Mouse (Mus musculus) intestine, embryonic 15.5 days (tissue): ENCODE results near the gene Cdkl1. TPM values are rescaled to one million over a fixed set of nuclear protein-coding genes. Genes with fewer than 3 reads are reported as not detected.

Source experiments
- ATAC-seq: fragments of 200-750 bp; cut with Nextera tagmentation; 2 replicates; pipeline ENCODE4 v1.8.0; 2017; ENCODE audit warnings: moderate TSS enrichment, moderate library complexity
- H3K27ac ChIP-seq: fragments of 300-500 bp; sonication (generic); 2 replicates; pipeline ENCODE4 v1.5.1; 2015; ENCODE audit warnings: mild to moderate bottlenecking, inconsistent platforms
- H3K27me3 ChIP-seq: fragments of 300-500 bp; sonication (generic); replicated peaks from 2 replicates; pipeline ENCODE4 v1.6.1; 2015; ENCODE audit warnings: inconsistent platforms
- H3K36me3 ChIP-seq: fragments of 300-500 bp; sonication (generic); 2 replicates; pipeline ENCODE4 v1.6.1; 2015; ENCODE audit warnings: inconsistent platforms
- H3K4me1 ChIP-seq: fragments of 300-500 bp; sonication (generic); replicated peaks from 2 replicates; pipeline ENCODE4 v1.6.1; 2015; ENCODE audit warnings: inconsistent platforms
- H3K4me2 ChIP-seq: fragments of 300-500 bp; sonication (generic); replicated peaks from 2 replicates; pipeline ENCODE4 v1.6.1; 2015; ENCODE audit warnings: mild to moderate bottlenecking, inconsistent platforms
- H3K4me3 ChIP-seq: fragments of 300-500 bp; sonication (generic); replicated peaks from 2 replicates; pipeline ENCODE4 v1.5.1; 2015; ENCODE audit warnings: inconsistent platforms
- H3K9ac ChIP-seq: fragments of 300-500 bp; sonication (generic); 2 replicates; pipeline ENCODE4 v1.6.1; 2015; ENCODE audit warnings: inconsistent platforms
- H3K9me3 ChIP-seq: fragments of 300-500 bp; sonication (generic); 2 replicates; pipeline ENCODE4 v1.6.1; 2016; ENCODE audit warnings: inconsistent platforms
- WGBS: fragments of 180-500 bp; shearing (Covaris S2); methylation state at CpG from one replicate; pipeline ENCODE4 v1.1.7; 2015; 5-methylcytosine and 5-hydroxymethylcytosine counted together
- polyA plus RNA-seq: library from polyadenylated mRNA; unstranded; fragments of >200 nt; fragmentation: Nextera tagmentation; extraction: Ambion mirVana; gene quantifications from 2 replicates; pipeline ENCODE4 v1.2.1, GENCODE M21; 2015

Gene Cdkl1
- polyA plus RNA-seq, 1 experiment from 2014 or later, result 2.7 TPM

- no peaks in the 10 kb centered on the region for H3K27me3 ChIP-seq
- peak; percentile 20; the same call in 1 of the 2 replicates for ATAC-seq
- H3K9ac ChIP-seq, result no peak overlapping the region
These were observed 31.7 kb downstream of the Cdkl1 start for GRCm38 (mm10) chr12:69759267-69759885.

GRCm38 (mm10) chr12:69758221-69759185 is 32.6 kb downstream of the Cdkl1 start:
- Histone ChIP-seq H3K4me2 (peak overlapping the region; percentile 60), H3K27ac (peak overlapping the region; percentile 80), H3K4me1 (peaks cover 5% of the 10 kb centered on the region; the same call in 1 of the 2 replicates), H3K9me3 (no peaks in the 10 kb centered on the region), H3K9ac (no peak overlapping the region), H3K4me3 (peak overlapping the region; percentile 20), H3K27me3 (no peaks in the 10 kb centered on the region), H3K36me3 (no peaks in the 10 kb centered on the region)
- 5% methylated on average over 22 of the region's 22 CpGs for WGBS
- peak; percentile 63 for ATAC-seq

More at GRCm38 (mm10) chr12:69759267-69759885, 31.7 kb downstream of the Cdkl1 start:
- no peaks in the 10 kb centered on the region for H3K36me3 ChIP-seq
- H3K27ac ChIP-seq, result 0 out of 2 replicates have a peak overlapping the region, but pooled peaks have one; percentile 46
- no peaks in the 10 kb centered on the region for H3K9me3 ChIP-seq
- H3K4me1 ChIP-seq, result peaks cover 5% of the 10 kb centered on the region; the same call in 1 of the 2 replicates
- peak overlapping the region; percentile 60; the same call in 1 of the 2 replicates for H3K4me2 ChIP-seq
- WGBS, result 36% methylated on average over 7 of the region's 7 CpGs
- H3K4me3 ChIP-seq, result no peak overlapping the region

GRCm38 (mm10) chr12:69757418-69758141 is 33.5 kb downstream of the Cdkl1 start:
- Histone ChIP-seq H3K4me1 (peaks cover 5% of the 10 kb centered on the region; the same call in 1 of the 2 replicates), H3K36me3 (no peaks in the 10 kb centered on the region), H3K27me3 (no peaks in the 10 kb centered on the region), H3K4me2 (peak overlapping the region; percentile 60), H3K27ac (peak overlapping the region; percentile 29), H3K9ac (no peak overlapping the region), H3K4me3 (0 out of 2 replicates have a peak overlapping the region, but pooled peaks have one; percentile 10), H3K9me3 (no peaks in the 10 kb centered on the region)
- ATAC-seq, result peak; percentile 92
- WGBS, result 6% methylated on average over 22 of the region's 22 CpGs

GRCm38 (mm10) chr12:69756015-69756414 is 35.1 kb downstream of the Cdkl1 start:
- no peaks in the 10 kb centered on the region for H3K27me3 ChIP-seq
- no peak overlapping the region for H3K4me3 ChIP-seq
- no peak overlapping the region for H3K4me2 ChIP-seq
- no peaks in the 10 kb centered on the region for H3K36me3 ChIP-seq
- ATAC-seq, result no peak
- H3K4me1 ChIP-seq, result peaks cover 14% of the 10 kb centered on the region
- H3K27ac ChIP-seq, result no peak overlapping the region
- WGBS, result 81% methylated on average over 5 of the region's 5 CpGs
- H3K9me3 ChIP-seq, result no peaks in the 10 kb centered on the region
- H3K9ac ChIP-seq, result no peak overlapping the region

- Histone ChIP-seq H3K4me1 (peaks cover 14% of the 10 kb centered on the region), H3K4me2 (no peak overlapping the region), H3K9ac (no peak overlapping the region), H3K27me3 (no peaks in the 10 kb centered on the region), H3K36me3 (no peaks in the 10 kb centered on the region), H3K27ac (no peak overlapping the region), H3K4me3 (no peak overlapping the region), H3K9me3 (no peaks in the 10 kb centered on the region)
- no peak for ATAC-seq
- WGBS, result 81% methylated on average over 5 of the region's 5 CpGs
These were observed 37.1 kb downstream of the Cdkl1 start for GRCm38 (mm10) chr12:69753936-69754335.

- Histone ChIP-seq H3K4me2 (0 out of 2 replicates have a peak overlapping the region, but pooled peaks have one; percentile 14), H3K27ac (0 out of 2 replicates have a peak overlapping the region, but pooled peaks have one; percentile 6), H3K27me3 (no peaks in the 10 kb centered on the region), H3K4me3 (no peak overlapping the region), H3K9me3 (no peaks in the 10 kb centered on the region), H3K36me3 (no peaks in the 10 kb centered on the region), H3K4me1 (peaks cover 12% of the 10 kb centered on the region), H3K9ac (no peak overlapping the region)
- 20% methylated on average over 10 of the region's 10 CpGs for WGBS
- peak; percentile 73; the same call in 1 of the 2 replicates for ATAC-seq
These were observed 39.2 kb downstream of the Cdkl1 start for GRCm38 (mm10) chr12:69751864-69752341.

GRCm38 (mm10) chr12:69744138-69744537 is 46.9 kb downstream of the Cdkl1 start:
- no peaks in the 10 kb centered on the region for H3K36me3 ChIP-seq
- no peaks in the 10 kb centered on the region for H3K4me1 ChIP-seq
- H3K4me3 ChIP-seq, result no peak overlapping the region
- no peak for ATAC-seq
- H3K9me3 ChIP-seq, result no peaks in the 10 kb centered on the region
- H3K27ac ChIP-seq, result no peak overlapping the region
- H3K4me2 ChIP-seq, result no peak overlapping the region
- 77% methylated on average over 5 of the region's 5 CpGs for WGBS
- H3K9ac ChIP-seq, result no peak overlapping the region
- no peaks in the 10 kb centered on the region for H3K27me3 ChIP-seq

GRCm38 (mm10) chr12:69741965-69742364 is 49.1 kb downstream of the Cdkl1 start:
- no peaks in the 10 kb centered on the region for H3K4me1 ChIP-seq
- WGBS, result 69% methylated on average over 5 of the region's 5 CpGs

GRCm38 (mm10) chr12:69733923-69734322 is 57.1 kb downstream of the Cdkl1 start:
- Histone ChIP-seq H3K9ac (no peak overlapping the region), H3K27me3 (no peaks in the 10 kb centered on the region), H3K36me3 (no peaks in the 10 kb centered on the region), H3K9me3 (no peaks in the 10 kb centered on the region), H3K4me1 (no peaks in the 10 kb centered on the region), H3K27ac (no peak overlapping the region), H3K4me3 (no peak overlapping the region), H3K4me2 (no peak overlapping the region)
- WGBS, result 73% methylated on average over 3 of the region's 3 CpGs
- ATAC-seq, result peak; percentile 23; the same call in 1 of the 2 replicates

More at GRCm38 (mm10) chr12:69741965-69742364, 49.1 kb downstream of the Cdkl1 start:
- Histone ChIP-seq H3K9me3 (no peaks in the 10 kb centered on the region), H3K4me2 (no peak overlapping the region), H3K4me3 (no peak overlapping the region), H3K36me3 (no peaks in the 10 kb centered on the region), H3K27me3 (no peaks in the 10 kb centered on the region), H3K27ac (no peak overlapping the region), H3K9ac (no peak overlapping the region)
- no peak for ATAC-seq

GRCm38 (mm10) chr12:69733518-69733917 is 57.5 kb downstream of the Cdkl1 start:
- no peaks in the 10 kb centered on the region for H3K9me3 ChIP-seq
- no peak overlapping the region for H3K4me2 ChIP-seq
- H3K27ac ChIP-seq, result no peak overlapping the region
- no peaks in the 10 kb centered on the region for H3K36me3 ChIP-seq
- no peak overlapping the region for H3K9ac ChIP-seq
- ATAC-seq, result peak; percentile 63; the same call in 1 of the 2 replicates
- H3K4me1 ChIP-seq, result no peaks in the 10 kb centered on the region
- no peaks in the 10 kb centered on the region for H3K27me3 ChIP-seq
- WGBS, result 14% methylated on average over 2 of the region's 2 CpGs
- no peak overlapping the region for H3K4me3 ChIP-seq

GRCm38 (mm10) chr12:69732221-69732620 is 58.8 kb downstream of the Cdkl1 start:
- H3K27me3 ChIP-seq, result no peaks in the 10 kb centered on the region
- H3K9ac ChIP-seq, result no peak overlapping the region
- no peak overlapping the region for H3K4me3 ChIP-seq
- no peak for ATAC-seq
- H3K4me2 ChIP-seq, result no peak overlapping the region
- no peaks in the 10 kb centered on the region for H3K4me1 ChIP-seq
- no peaks in the 10 kb centered on the region for H3K36me3 ChIP-seq
- WGBS, result 47% methylated on average over 5 of the region's 5 CpGs
- no peak overlapping the region for H3K27ac ChIP-seq
- no peaks in the 10 kb centered on the region for H3K9me3 ChIP-seq
